Mouse (Mus musculus) CD8-positive naive resting alpha-beta T cell, adult 2 months (primary cell): ENCODE measurements around the gene Gins2.

Source experiments
- DNase-seq, 2 experiments: peaks; one replicate each; pipeline ENCODE4 v3.0.0; 2022; ENCODE audit warnings: low read depth in 2 of 2, low spot score in 2 of 2

The Gins2 gene

GRCm38 (mm10) chr8:120588908-120589771 is at the start of gene Gins2:
TSS of gene Gins2 (minus strand) at chr8:120589304.
- DNase-seq, result peak; percentile 98

GRCm38 (mm10) chr8:120634329-120634839 is 45.3 kb upstream of the Gins2 start:
- peak; percentile 42 to 43 for DNase-seq

- DNase-seq, result no peak
These were observed 44.7 kb upstream of the Gins2 start for GRCm38 (mm10) chr8:120633665-120634271.

- DNase-seq, result no peak
These were observed 44.0 kb upstream of the Gins2 start for GRCm38 (mm10) chr8:120632969-120633664.

- no peak for DNase-seq
These were observed 42.6 kb upstream of the Gins2 start for GRCm38 (mm10) chr8:120631441-120632375.

- DNase-seq, result no peak
These were observed 41.7 kb upstream of the Gins2 start for GRCm38 (mm10) chr8:120630848-120631247.

GRCm38 (mm10) chr8:120630031-120630430 is 40.9 kb upstream of the Gins2 start:
- DNase-seq, result no peak

- no peak for DNase-seq
These were observed 38.2 kb upstream of the Gins2 start for GRCm38 (mm10) chr8:120627298-120627697.

- no peak for DNase-seq
These were observed 37.4 kb upstream of the Gins2 start for GRCm38 (mm10) chr8:120626461-120626860.

GRCm38 (mm10) chr8:120623608-120624007 is 34.5 kb upstream of the Gins2 start:
- no peak for DNase-seq

GRCm38 (mm10) chr8:120622161-120622560 is 33.1 kb upstream of the Gins2 start:
- DNase-seq, result no peak

GRCm38 (mm10) chr8:120620441-120620840 is 31.3 kb upstream of the Gins2 start:
- DNase-seq, result no peak

GRCm38 (mm10) chr8:120619235-120620180 is 30.4 kb upstream of the Gins2 start:
- DNase-seq, result no peak

- DNase-seq, result peak; percentile 59
These were observed 29.0 kb upstream of the Gins2 start for GRCm38 (mm10) chr8:120618110-120618509.

GRCm38 (mm10) chr8:120616663-120617626 is 27.8 kb upstream of the Gins2 start:
- DNase-seq, result no peak

- DNase-seq, result no peak
These were observed 25.4 kb upstream of the Gins2 start for GRCm38 (mm10) chr8:120614491-120614890.

GRCm38 (mm10) chr8:120610824-120611223 is 21.7 kb upstream of the Gins2 start:
- DNase-seq, result no peak

- peak; percentile 50 to 69 for DNase-seq
These were observed 18.8 kb upstream of the Gins2 start for GRCm38 (mm10) chr8:120607885-120608284.
